Mouse (Mus musculus): ENCODE results near the gene Gm11562. TPM values are rescaled to one million over a fixed set of nuclear protein-coding genes. Genes with fewer than 3 reads are reported as not detected.
"Not testable (repeated sequence)": the region's sequence is repeated elsewhere in the genome, so short reads cannot be mapped to it uniquely, and the experiment has no call there.

Gm11562 gene
- total and polyA plus RNA-seq, 2 experiments from 2014 or later, result not detected

DNA sequence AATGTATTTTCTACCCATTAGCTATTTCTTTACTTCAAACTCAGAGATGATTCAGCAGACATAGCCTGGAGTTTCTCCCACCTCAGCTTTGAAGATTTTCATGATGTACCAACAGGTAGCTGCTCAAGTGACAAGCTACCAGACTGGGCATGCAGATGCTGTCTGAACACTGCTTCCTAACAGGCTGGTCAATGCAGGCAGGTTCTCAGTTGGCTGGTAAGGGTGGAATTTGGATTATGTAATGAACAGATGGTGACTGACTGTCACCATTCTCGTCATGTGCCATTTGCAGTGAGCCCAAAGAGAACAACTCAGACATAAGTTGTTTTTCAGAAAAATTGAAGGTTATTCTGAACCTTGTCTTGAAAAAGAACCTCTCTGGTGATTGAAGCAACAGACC lies 11.1 kb downstream of the Gm11562 start:
- no peak for TF ChIP-seq CTCF (IDR thresholded peaks at IDR 0.05)
- Histone ChIP-seq H3K9me3 (ENCODE audit: low read length) (no peaks in the 10 kb centered on the region), H3K36me3 (ENCODE audit: insufficient read depth, low read length) (no peaks in the 10 kb centered on the region), H3K27me3 (ENCODE audit: insufficient read depth, low read length) (no peaks in the 10 kb centered on the region), H3K4me2 (ENCODE audit: low read depth, low read length, poor library complexity, severe bottlenecking) (no peak overlapping the region), H3K27ac (ENCODE audit: low read depth, low read length) (no peak overlapping the region), H3K4me3 (ENCODE audit: low read depth, low read length) (no peak overlapping the region), H3K4me1 (ENCODE audit: insufficient read depth, low read length) (no peaks in the 10 kb centered on the region), H3K9ac (replicated peaks; ENCODE audit: low read length, poor library complexity, severe bottlenecking) (no peak overlapping the region)
- DNase-seq (ENCODE audit: low spot score) (peak; percentile 5), ATAC-seq (ENCODE audit: low FRiP score) (no peak)
- 78% methylated on average over 1 of the region's 1 CpGs for WGBS

DNA sequence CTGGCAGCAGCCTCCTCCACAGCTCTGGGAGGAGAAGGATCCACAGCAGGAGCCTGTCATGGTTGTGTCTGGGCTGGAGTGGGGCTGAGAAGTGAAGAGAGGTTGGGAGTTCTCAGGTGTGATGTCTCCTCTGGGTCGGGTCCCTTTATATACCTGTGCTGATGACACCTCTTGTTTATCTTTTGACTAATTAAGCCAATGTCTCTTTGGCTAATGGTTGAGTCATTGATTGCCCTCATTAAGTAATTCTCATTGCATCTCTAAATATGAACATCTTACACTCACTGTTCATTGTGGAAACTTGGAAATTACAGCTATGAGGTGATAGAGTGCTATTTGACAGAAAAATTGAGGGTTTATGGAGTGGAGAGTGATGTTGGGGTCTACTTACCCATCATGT lies 17.0 kb downstream of the Gm11562 start, which contains the start of gene Gm11938:
Gene Gm11938, minus strand, starts transcription at position 101 of the 400 bp plus-strand sequence.
- 86% methylated on average over 1 of the region's 1 CpGs for WGBS
- H3K9me3 ChIP-seq (ENCODE audit: low read length); H3K27me3 ChIP-seq (ENCODE audit: insufficient read depth, low read length); ATAC-seq (ENCODE audit: low FRiP score); H3K4me1 ChIP-seq (ENCODE audit: insufficient read depth, low read length); H3K4me3 ChIP-seq (ENCODE audit: low read depth, low read length); H3K27ac ChIP-seq (ENCODE audit: low read depth, low read length); H3K36me3 ChIP-seq (ENCODE audit: insufficient read depth, low read length); H3K4me2 ChIP-seq (ENCODE audit: low read depth, low read length, poor library complexity, severe bottlenecking); DNase-seq (ENCODE audit: low spot score); H3K9ac ChIP-seq (replicated peaks; ENCODE audit: low read length, poor library complexity, severe bottlenecking): not testable (repeated sequence)

DNA sequence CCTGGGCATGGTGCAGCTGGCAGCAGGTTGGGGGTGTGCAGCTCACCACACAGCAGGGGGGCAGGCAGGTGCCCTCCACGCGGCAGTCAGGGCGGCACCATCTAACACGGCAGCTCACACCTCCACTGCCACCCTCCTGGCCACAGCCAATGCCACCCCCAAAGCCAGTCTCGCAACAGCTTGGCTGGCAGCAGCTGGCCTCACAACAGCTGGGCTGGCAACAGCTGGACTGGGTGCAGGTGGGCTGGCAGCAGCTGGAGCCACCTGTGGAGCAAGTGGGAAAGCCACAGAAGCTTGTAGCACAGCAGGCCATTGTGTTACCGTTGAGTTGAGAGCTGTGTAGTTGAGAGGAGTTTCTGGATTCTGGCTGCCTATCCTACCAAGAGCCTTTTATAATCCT lies 22.5 kb downstream of the Gm11562 start, which contains the start of gene Krtap9-3:
Gene Krtap9-3, minus strand, starts transcription at position 364 of the 400 bp plus-strand sequence.
- not testable (repeated sequence) for ATAC-seq (ENCODE audit: low FRiP score); H3K4me3 ChIP-seq (ENCODE audit: low read depth, low read length); H3K9ac ChIP-seq (replicated peaks; ENCODE audit: low read length, poor library complexity, severe bottlenecking); H3K9me3 ChIP-seq (ENCODE audit: low read length); H3K36me3 ChIP-seq (ENCODE audit: insufficient read depth, low read length); H3K27me3 ChIP-seq (ENCODE audit: insufficient read depth, low read length); H3K27ac ChIP-seq (ENCODE audit: low read depth, low read length); H3K4me1 ChIP-seq (ENCODE audit: insufficient read depth, low read length); H3K4me2 ChIP-seq (ENCODE audit: low read depth, low read length, poor library complexity, severe bottlenecking); DNase-seq (ENCODE audit: low spot score)
- WGBS, result 86% methylated on average over 6 of the region's 6 CpGs

GRCm38 (mm10) chr11:99590981-99591380 lies 29.3 kb downstream of the Gm11562 start, which contains the start of gene Krtap1-3:
Gene Krtap1-3, minus strand, starts transcription at chr11:99591339.
- no peak within 1 kb of the TSS for H3K4me3 ChIP-seq (ENCODE audit: low read depth, low read length)
- no peaks in the 10 kb centered on the region for H3K27me3 ChIP-seq (ENCODE audit: insufficient read depth, low read length)
- DNase-seq (ENCODE audit: low spot score), result no peak
- H3K27ac ChIP-seq (ENCODE audit: low read depth, low read length), result no peak within 1 kb of the TSS
- H3K9me3 ChIP-seq (ENCODE audit: low read length), result no peaks in the 10 kb centered on the region
- no peak for ATAC-seq (ENCODE audit: low FRiP score)
- H3K36me3 ChIP-seq (ENCODE audit: insufficient read depth, low read length), result no peaks in the 10 kb centered on the region
- 88% methylated on average over 6 of the region's 6 CpGs for WGBS
- no peak within 1 kb of the TSS for H3K9ac ChIP-seq (replicated peaks; ENCODE audit: low read length, poor library complexity, severe bottlenecking)
- TF ChIP-seq CTCF (IDR thresholded peaks at IDR 0.05), result no peak
- H3K4me2 ChIP-seq (ENCODE audit: low read depth, low read length, poor library complexity, severe bottlenecking), result no peak within 1 kb of the TSS
- H3K4me1 ChIP-seq (ENCODE audit: insufficient read depth, low read length), result no peaks in the 10 kb centered on the region

DNA sequence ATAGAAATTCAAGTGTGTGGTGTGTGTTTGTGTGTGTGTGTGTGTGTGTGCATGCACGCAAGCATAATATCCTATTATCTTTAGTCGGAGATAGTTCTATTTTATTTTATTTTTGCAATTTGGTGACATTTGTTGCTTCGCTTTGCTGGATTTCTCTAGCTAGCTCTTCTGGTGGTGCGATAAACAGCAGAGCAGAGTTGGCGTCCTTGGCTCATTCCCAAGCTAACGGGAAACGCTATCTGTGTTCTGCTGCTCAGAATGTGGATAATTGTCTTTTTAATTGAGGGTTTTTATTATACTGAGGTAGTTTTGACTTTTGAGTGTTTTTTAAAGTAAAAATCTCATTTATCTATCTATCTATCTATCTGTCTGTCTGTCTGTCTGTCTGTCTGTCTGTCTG lies 35.1 kb downstream of the Gm11562 start:
- WGBS, result 89% methylated on average over 7 of the region's 7 CpGs
- Histone ChIP-seq H3K36me3 (ENCODE audit: insufficient read depth, low read length) (no peaks in the 10 kb centered on the region), H3K27ac (ENCODE audit: low read depth, low read length) (no peak overlapping the region), H3K4me1 (ENCODE audit: insufficient read depth, low read length) (no peaks in the 10 kb centered on the region), H3K9ac (replicated peaks; ENCODE audit: low read length, poor library complexity, severe bottlenecking) (no peak overlapping the region), H3K4me2 (ENCODE audit: low read depth, low read length, poor library complexity, severe bottlenecking) (no peak overlapping the region), H3K27me3 (ENCODE audit: insufficient read depth, low read length) (no peaks in the 10 kb centered on the region), H3K4me3 (ENCODE audit: low read depth, low read length) (no peak overlapping the region), H3K9me3 (ENCODE audit: low read length) (no peaks in the 10 kb centered on the region)
- TF ChIP-seq CTCF (IDR thresholded peaks at IDR 0.05), result no peak
- no peak for ATAC-seq (ENCODE audit: low FRiP score)
- DNase-seq (ENCODE audit: low spot score), result no peak

GRCm38 (mm10) chr11:99583245-99583704 lies 37.0 kb downstream of the Gm11562 start, which contains the start of gene Krtap1-4:
Gene Krtap1-4, minus strand, starts transcription at chr11:99583654.
- DNase-seq (ENCODE audit: low spot score) (no peak), ATAC-seq (ENCODE audit: low FRiP score) (no peak)
- WGBS, result 84% methylated on average over 5 of the region's 5 CpGs
- H3K4me2 ChIP-seq (ENCODE audit: low read depth, low read length, poor library complexity, severe bottlenecking), result no peak within 1 kb of the TSS
- no peak within 1 kb of the TSS for H3K27ac ChIP-seq (ENCODE audit: low read depth, low read length)
- no peaks in the 10 kb centered on the region for H3K9me3 ChIP-seq (ENCODE audit: low read length)
- no peak within 1 kb of the TSS for H3K9ac ChIP-seq (replicated peaks; ENCODE audit: low read length, poor library complexity, severe bottlenecking)
- no peaks in the 10 kb centered on the region for H3K4me1 ChIP-seq (ENCODE audit: insufficient read depth, low read length)
- no peaks in the 10 kb centered on the region for H3K27me3 ChIP-seq (ENCODE audit: insufficient read depth, low read length)
- no peak within 1 kb of the TSS for H3K4me3 ChIP-seq (ENCODE audit: low read depth, low read length)
- TF ChIP-seq CTCF (IDR thresholded peaks at IDR 0.05), result no peak
- no peaks in the 10 kb centered on the region for H3K36me3 ChIP-seq (ENCODE audit: insufficient read depth, low read length)
